ENCODE assay signal across 8 mouse cellular contexts in genomic region chr13:21362621-21363248, GRCm38 (mm10). TPM values are rescaled to one million over a fixed set of nuclear protein-coding genes. Genes with fewer than 3 reads are reported as not detected.
DNase-seq lines count a peak whose midpoint lies in the region; ATAC-seq lines count a peak whose summit lies in the region.

Gene Zscan12 (plus strand): TSS chr13:21362820.

- no peaks in the 10 kb centered on the region for H3K9me3 ChIP-seq in hindbrain, embryonic 12.5 days (replicated peaks)

- H3K36me3 ChIP-seq in hindbrain, embryonic 12.5 days: 0 out of 2 replicates have a peak, but pooled peaks cover 8% of the 10 kb centered on the region

- WGBS in hindbrain, embryonic 12.5 days: under 1% methylated on average over 29 of the region's 29 CpGs

- H3K27ac ChIP-seq in hindbrain, embryonic 12.5 days: peak within 1 kb of the TSS; percentile 73

- H3K27me3 ChIP-seq in hindbrain, embryonic 12.5 days: peaks cover 6% of the 10 kb centered on the region; the same call in 1 of the 2 replicates

- H3K4me2 ChIP-seq in hindbrain, embryonic 12.5 days (replicated peaks): peak within 1 kb of the TSS; percentile 65

- DNase-seq in NIH3T3 (ENCODE audit: low read depth): peak; percentile 94
- DNase-seq in cerebellum, postnatal 10 days: peak; percentile 89 to 93
- peak; percentile 75 to 86 for DNase-seq in frontal cortex, postnatal 10 days (ENCODE audit: low spot score in 2 of 2)
- DNase-seq in layer of hippocampus, postnatal 14 days (ENCODE audit: low spot score in 2 of 2): peak; percentile 85 to 93
- peak; percentile 90 for DNase-seq in lung, postnatal 14 days
- DNase-seq in retina, adult 2 months (ENCODE audit: low read depth, low spot score): peak; percentile 86
- peak; percentile 78 to 86 for DNase-seq in thymus, postnatal 36 days

- H3K4me3 ChIP-seq in hindbrain, embryonic 12.5 days: peak within 1 kb of the TSS; percentile 80

- H3K9ac ChIP-seq in hindbrain, embryonic 12.5 days: peak within 1 kb of the TSS; percentile 87

- H3K4me1 ChIP-seq in hindbrain, embryonic 12.5 days: peaks cover 21% of the 10 kb centered on the region

- peak; percentile 99 for ATAC-seq in hindbrain, embryonic 12.5 days (ENCODE audit: low FRiP score)

RNA-seq across cellular contexts. Expression of gene Zscan12, which starts in this region (rescaled TPM):
- polyA plus RNA-seq in hindbrain, embryonic 12.5 days (2016; fragmentation: Nextera tagmentation; extraction: Ambion mirVana): 16.6 and 17.0 TPM in 2 replicates
- 1 to 10 TPM; 8.3 to 9.0 TPM for total RNA-seq in layer of hippocampus, postnatal 14 days (2021)

Comparison
In these comparisons a context has a peak if more than half of its experiments do, and no peak if none do; other contexts are left out.
1. Peak in every context shown above with its lines: DNase-seq, ATAC-seq, H3K4me3 ChIP-seq and H3K27ac ChIP-seq.